Mouse (Mus musculus): Measurements from ENCODE around the gene Muc5b.

Muc5b gene

GRCm38 (mm10) chr7:141908591-141908990 lies 69.7 kb downstream of the Muc5b start:
- no peak for DNase-seq

GRCm38 (mm10) chr7:141911305-141911704 lies 72.4 kb downstream of the Muc5b start:
- DNase-seq = no peak

- DNase-seq = no peak
These were observed 79.5 kb downstream of the Muc5b start, which contains the start of gene Tollip for GRCm38 (mm10) chr7:141918407-141918806. TSS of gene Tollip (minus strand) at chr7:141918507.

Data from cerebellum, adult 11 months (tissue).